Mouse (Mus musculus) cerebellum, adult 9-11 months (tissue): ENCODE results near the gene Dusp14.

ENCODE experiments used
- DNase-seq: peaks from one replicate; pipeline ENCODE4 v3.0.0; 2022

Gene Dusp14

GRCm38 (mm10) chr11:84011576-84011975, 57.5 kb downstream of the Dusp14 start:
- no peak for DNase-seq

DNA sequence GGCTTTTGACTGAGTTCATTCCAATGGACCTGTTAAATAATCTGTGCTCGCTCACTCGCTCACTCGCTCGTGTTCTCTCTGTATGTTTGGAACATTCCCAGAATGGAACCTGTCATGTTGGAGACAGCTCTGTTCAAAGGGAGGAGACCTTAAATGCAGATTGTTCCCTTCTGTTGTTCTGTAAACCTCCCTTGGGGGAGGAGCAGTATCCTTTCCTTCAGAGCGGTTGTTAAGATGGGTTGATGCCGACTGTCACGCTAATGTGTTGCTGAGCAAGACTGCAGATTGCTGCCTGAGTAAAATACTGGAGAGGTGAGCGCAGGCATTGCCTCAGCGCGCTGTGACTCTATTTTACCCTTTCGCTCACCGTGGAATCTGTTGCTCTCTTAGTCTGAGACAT, 58.0 kb downstream of the Dusp14 start:
- DNase-seq: no peak

DNA sequence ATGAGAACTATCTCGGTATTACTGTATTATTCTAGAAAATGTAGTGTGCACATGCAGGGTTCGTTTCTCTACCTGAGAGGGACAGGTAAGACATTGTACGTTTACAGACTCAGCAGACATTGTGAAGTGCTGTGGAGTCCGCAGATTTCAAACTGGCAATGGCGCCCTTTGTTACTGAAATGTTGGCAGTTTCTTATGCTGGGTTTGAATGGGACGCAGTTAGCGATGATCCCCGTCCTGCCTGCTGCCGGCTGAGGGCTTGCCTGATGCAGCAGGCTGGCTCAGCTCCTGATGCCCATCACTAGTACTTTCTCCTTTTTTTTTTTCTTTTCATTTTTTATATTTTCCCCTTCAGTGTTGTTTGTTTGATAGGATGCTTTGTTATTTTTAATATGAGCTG, 58.6 kb downstream of the Dusp14 start:
- DNase-seq: no peak

- peak; percentile 13 for DNase-seq
Observed at GRCm38 (mm10) chr11:84009001-84009400, 60.1 kb downstream of the Dusp14 start.

- no peak for DNase-seq
Observed at GRCm38 (mm10) chr11:84003986-84004385, 65.1 kb downstream of the Dusp14 start.

- DNase-seq: no peak
Observed at GRCm38 (mm10) chr11:84001257-84001656, 67.8 kb downstream of the Dusp14 start.

- no peak for DNase-seq
Observed at GRCm38 (mm10) chr11:83999411-83999915, 69.6 kb downstream of the Dusp14 start.

- DNase-seq: no peak
Observed at GRCm38 (mm10) chr11:83998993-83999392, 70.1 kb downstream of the Dusp14 start.
